Mouse (Mus musculus) frontal cortex, postnatal 25 days (tissue): ENCODE measurements around the gene Gm17662.

Experiments
- DNase-seq, 2 experiments: peaks; one replicate each; pipeline ENCODE4 v3.0.0; 2022; ENCODE audit warnings: low spot score in 2 of 2

The Gm17662 gene

DNA sequence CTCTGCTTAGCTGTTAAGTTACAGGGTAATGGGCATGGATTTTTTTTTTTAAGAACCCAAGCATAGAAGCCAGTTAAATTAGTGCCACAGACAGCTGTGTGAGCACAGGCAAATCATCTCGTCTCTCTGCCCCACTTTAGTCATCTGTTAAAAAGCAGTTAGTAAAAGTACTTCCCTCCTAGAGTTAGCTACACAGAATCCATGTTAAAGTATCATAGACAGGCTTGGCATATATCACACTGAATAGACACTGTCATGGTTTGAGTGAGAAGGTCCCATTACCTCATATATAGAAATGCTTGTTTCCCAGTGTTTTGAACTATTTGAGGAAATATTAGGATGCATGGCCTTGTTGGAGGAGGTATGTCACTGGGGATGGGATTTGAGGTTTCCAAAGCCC, at the start of gene Gm17662:
TSS of gene Gm17662 (plus strand) at position 301 of the 400 bp plus-strand sequence.
- DNase-seq: no peak

GRCm38 (mm10) chr4:104810710-104811286, 46.3 kb upstream of the Gm17662 start:
- no peak for DNase-seq

DNA sequence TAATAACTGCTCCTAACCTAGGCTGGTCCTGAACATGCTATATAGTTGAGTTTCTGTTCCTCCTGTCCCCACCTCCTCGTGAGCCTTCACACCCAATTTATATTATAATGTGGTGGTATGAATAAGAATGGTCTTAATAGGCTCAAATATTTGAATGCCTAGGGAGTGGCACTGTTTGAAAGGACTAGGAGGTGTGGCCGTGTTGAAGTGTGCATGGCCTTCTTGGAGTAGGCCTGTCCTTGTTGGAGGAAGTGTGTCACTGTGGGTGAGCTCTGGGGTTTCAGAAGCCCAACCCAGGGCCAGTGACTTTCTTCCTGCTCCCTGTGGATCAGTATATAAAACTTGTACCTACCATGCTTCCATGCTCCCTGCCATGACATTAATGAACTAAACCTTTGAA, 43.5 kb upstream of the Gm17662 start:
- DNase-seq: no peak

- no peak for DNase-seq
Measured at GRCm38 (mm10) chr4:104816519-104817232, 40.5 kb upstream of the Gm17662 start.

DNA sequence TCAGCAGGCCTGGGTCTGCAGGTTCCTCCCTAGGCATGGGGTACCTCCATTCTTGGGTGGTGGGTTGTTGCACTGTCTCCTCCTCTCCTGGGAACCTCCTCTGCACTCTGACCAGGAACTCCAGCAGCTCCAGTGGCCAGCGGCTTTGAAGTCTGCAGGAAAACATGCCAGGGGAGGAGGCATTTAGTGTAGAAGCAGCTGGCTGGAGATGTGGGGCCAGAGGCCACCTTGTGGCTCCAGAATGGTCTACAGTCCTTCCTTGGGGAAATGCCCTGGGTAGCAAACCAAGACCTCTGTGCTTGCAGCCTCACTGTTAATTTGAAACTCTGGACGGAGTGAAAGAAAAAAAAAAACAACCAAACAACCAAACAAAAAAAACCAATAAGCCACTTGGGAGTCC, 39.6 kb upstream of the Gm17662 start:
- no peak for DNase-seq

GRCm38 (mm10) chr4:104818986-104819385, 38.1 kb upstream of the Gm17662 start:
- DNase-seq: no peak

DNA sequence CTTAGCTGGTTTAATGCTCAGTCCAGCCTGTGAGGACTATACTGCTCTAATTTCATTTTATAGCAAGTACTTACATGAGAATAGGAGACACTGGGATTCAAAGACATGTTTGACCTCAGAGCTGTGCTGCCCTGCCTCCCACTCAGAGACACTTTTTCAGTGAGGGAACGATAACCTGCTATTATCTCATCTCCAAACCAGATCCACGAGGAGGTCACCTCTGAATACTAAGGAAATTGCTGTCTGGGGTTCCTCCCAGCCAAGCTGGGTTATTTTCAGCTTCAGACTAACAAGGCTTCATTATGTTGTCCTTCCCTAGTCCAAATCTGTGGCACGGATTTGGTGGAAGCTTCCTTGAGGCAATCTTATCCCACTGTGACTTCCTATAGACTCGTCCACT, 37.2 kb upstream of the Gm17662 start:
- DNase-seq: no peak

DNA sequence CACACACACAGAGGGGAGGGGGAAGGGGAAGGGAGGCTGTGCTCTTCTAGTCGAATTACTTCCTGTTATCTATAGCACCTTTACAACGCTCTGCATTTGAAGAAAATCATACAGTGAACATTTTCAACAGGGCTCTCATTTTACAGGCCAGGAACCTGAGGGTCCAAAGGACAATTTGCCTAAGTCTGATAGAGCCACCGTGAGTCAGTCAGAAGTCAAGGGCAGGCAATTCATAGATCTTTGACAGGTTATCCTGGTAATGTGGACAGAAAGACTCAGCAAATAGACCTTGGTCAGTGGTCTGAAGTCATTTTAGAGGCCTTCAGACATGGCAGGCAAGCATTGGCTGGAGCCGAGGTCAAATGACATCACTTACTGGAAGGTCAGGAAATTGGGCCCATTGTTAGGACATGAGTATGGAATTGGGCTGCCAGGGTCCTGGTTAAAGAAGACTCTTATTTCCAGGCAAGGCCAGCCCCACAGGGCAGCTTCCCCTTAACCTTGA, 33.5 kb upstream of the Gm17662 start:
- DNase-seq: no peak

GRCm38 (mm10) chr4:104824381-104825077, 32.6 kb upstream of the Gm17662 start:
- no peak for DNase-seq

GRCm38 (mm10) chr4:104828939-104829338, 28.2 kb upstream of the Gm17662 start:
- DNase-seq: no peak

GRCm38 (mm10) chr4:104835096-104835495, 22.0 kb upstream of the Gm17662 start:
- DNase-seq: no peak

DNA sequence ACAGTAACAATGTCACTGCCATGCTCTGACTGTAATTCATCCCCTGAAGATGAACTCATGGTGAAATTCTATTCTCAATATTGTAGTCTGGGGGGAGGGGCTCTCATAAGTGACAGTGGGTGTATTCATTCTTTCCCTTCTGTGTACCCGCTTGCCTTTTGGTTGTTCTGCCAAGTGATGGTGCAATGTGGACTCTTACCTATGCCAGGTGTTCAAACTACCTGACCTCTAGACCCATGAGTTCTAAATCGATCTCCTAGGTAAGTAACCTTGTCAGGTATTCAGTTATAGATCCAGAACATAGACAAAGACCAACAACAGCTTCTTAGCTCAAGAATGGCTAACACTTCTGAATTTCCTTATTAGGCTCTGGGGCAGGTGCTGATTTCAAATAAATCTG, 18.8 kb upstream of the Gm17662 start:
- DNase-seq: no peak

- no peak for DNase-seq
Measured at GRCm38 (mm10) chr4:104842204-104842603, 14.9 kb upstream of the Gm17662 start.

DNA sequence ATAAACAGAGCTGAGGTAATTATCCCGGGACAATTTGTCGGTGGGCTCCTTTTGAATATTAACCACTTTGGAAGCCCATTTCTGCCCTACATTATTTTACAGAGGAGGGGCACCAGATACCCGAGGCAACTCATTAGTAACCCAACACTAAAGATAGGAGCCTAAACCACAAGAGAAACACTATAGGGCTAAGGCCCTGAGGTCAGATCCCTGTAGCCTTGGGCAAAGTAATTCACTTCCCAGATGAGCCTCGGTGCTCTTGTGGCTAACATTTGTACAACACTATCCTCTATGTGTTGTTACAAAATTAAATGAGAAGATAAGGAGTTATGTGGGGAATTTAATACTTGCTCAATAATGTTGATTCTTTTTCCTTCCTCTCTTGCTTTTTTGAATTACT, 13.6 kb upstream of the Gm17662 start:
- DNase-seq: no peak

GRCm38 (mm10) chr4:104855216-104855615, 1.9 kb upstream of the Gm17662 start:
- no peak for DNase-seq

- DNase-seq: no peak
Measured at GRCm38 (mm10) chr4:104857823-104858222, 694 bp downstream of the Gm17662 start.

DNA sequence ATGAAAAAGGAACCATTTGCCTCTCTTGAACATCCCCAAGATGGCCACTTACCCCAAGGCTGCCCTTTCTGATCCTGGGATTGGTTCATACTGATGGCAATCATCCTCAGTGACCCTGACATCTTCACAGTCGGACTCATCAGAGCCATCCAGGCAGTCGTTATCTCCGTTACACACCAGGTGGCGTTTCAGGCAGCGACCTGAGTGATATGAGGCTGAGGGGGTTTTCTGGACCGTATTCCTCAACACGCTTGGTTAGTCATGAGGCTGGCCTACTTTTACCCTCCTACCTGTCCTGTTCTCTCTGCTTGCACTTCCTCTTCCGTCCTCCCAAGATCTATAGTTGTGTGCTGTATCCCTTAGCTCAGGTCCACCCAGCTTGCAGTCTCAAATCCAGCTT, 4.1 kb downstream of the Gm17662 start:
- DNase-seq: no peak

GRCm38 (mm10) chr4:104864397-104864796, 7.3 kb downstream of the Gm17662 start:
- no peak for DNase-seq

- no peak for DNase-seq
Measured at GRCm38 (mm10) chr4:104869581-104869980, 12.5 kb downstream of the Gm17662 start.

- no peak for DNase-seq
Measured at GRCm38 (mm10) chr4:104870196-104870595, 13.1 kb downstream of the Gm17662 start.

GRCm38 (mm10) chr4:104875832-104876231, 18.7 kb downstream of the Gm17662 start:
- no peak for DNase-seq

- DNase-seq: no peak
Measured at GRCm38 (mm10) chr4:104876323-104876722, 19.2 kb downstream of the Gm17662 start, which contains the start of gene C8a. Gene C8a, minus strand, starts transcription at chr4:104876398.

GRCm38 (mm10) chr4:104887486-104887885, 30.4 kb downstream of the Gm17662 start:
- DNase-seq: no peak
